Mouse (Mus musculus): ENCODE results near the gene Acsl1.
"Not testable (repeated sequence)": the region's sequence is repeated elsewhere in the genome, so short reads cannot be mapped to it uniquely, and the experiment has no call there.

The Acsl1 gene

GRCm38 (mm10) chr8:46566914-46567529 lies 96.2 kb downstream of the Acsl1 start:
- DNase-seq (ENCODE audit: low spot score): no peak

GRCm38 (mm10) chr8:46567946-46568345 lies 97.1 kb downstream of the Acsl1 start:
- no peak for DNase-seq (ENCODE audit: low spot score)

GRCm38 (mm10) chr8:46568942-46569341 lies 98.1 kb downstream of the Acsl1 start:
- DNase-seq (ENCODE audit: low spot score): no peak

GRCm38 (mm10) chr8:46569659-46570441 lies 99.0 kb downstream of the Acsl1 start:
- DNase-seq (ENCODE audit: low spot score): no peak

- DNase-seq (ENCODE audit: low spot score): no peak
These were observed 99.8 kb downstream of the Acsl1 start for GRCm38 (mm10) chr8:46570673-46571072.

- DNase-seq (ENCODE audit: low spot score): no peak
These were observed 102.6 kb downstream of the Acsl1 start for GRCm38 (mm10) chr8:46573446-46573845.

GRCm38 (mm10) chr8:46573964-46574363 lies 103.1 kb downstream of the Acsl1 start:
- no peak for DNase-seq (ENCODE audit: low spot score)

GRCm38 (mm10) chr8:46578794-46579193 lies 108.0 kb downstream of the Acsl1 start:
- no peak for DNase-seq (ENCODE audit: low spot score)

GRCm38 (mm10) chr8:46584328-46584727 lies 113.5 kb downstream of the Acsl1 start:
- DNase-seq (ENCODE audit: low spot score): not testable (repeated sequence)

- no peak for DNase-seq (ENCODE audit: low spot score)
These were observed 114.7 kb downstream of the Acsl1 start for GRCm38 (mm10) chr8:46585576-46585975.

Data from testis, postnatal 14 days (tissue).